Mouse (Mus musculus) frontal cortex, postnatal 25 days (tissue): ENCODE results near the gene Tbc1d8b.
"Not testable (repeated sequence)": the region's sequence is repeated elsewhere in the genome, so short reads cannot be mapped to it uniquely, and the experiment has no call there.

Experiments used
- DNase-seq, 2 experiments: peaks; one replicate each; pipeline ENCODE4 v3.0.0; 2022; ENCODE audit warnings: low spot score in 2 of 2

The Tbc1d8b gene

GRCm38 (mm10) chrX:139684775-139685695 lies at the start of gene Tbc1d8b:
TSS of gene Tbc1d8b (plus strand) at chrX:139684996.
- peak; percentile 22 to 57 for DNase-seq

GRCm38 (mm10) chrX:139639744-139640143 lies 45.1 kb upstream of the Tbc1d8b start:
- no peak for DNase-seq

- DNase-seq, result no peak
Measured at GRCm38 (mm10) chrX:139640418-139640817, 44.4 kb upstream of the Tbc1d8b start.

GRCm38 (mm10) chrX:139652226-139652625 lies 32.6 kb upstream of the Tbc1d8b start:
- no peak for DNase-seq

GRCm38 (mm10) chrX:139653292-139653691 lies 31.5 kb upstream of the Tbc1d8b start:
- no peak for DNase-seq

GRCm38 (mm10) chrX:139654350-139655063 lies 30.3 kb upstream of the Tbc1d8b start:
- DNase-seq, result no peak

- DNase-seq, result no peak
Measured at GRCm38 (mm10) chrX:139662111-139662510, 22.7 kb upstream of the Tbc1d8b start.

- no peak for DNase-seq
Measured at GRCm38 (mm10) chrX:139665829-139666228, 19.0 kb upstream of the Tbc1d8b start.

- DNase-seq, result peak in 1 of 2 experiments; percentile 2
Measured at GRCm38 (mm10) chrX:139684410-139684774, 404 bp upstream of the Tbc1d8b start.

- no peak for DNase-seq
Measured at GRCm38 (mm10) chrX:139714381-139714780, 29.6 kb downstream of the Tbc1d8b start, which contains the start of gene Gm15013. TSS of gene Gm15013 (minus strand) at chrX:139714481.

GRCm38 (mm10) chrX:139722350-139722749 lies 37.6 kb downstream of the Tbc1d8b start:
- DNase-seq, result no peak

- DNase-seq, result no peak
Measured at GRCm38 (mm10) chrX:139730541-139730940, 45.7 kb downstream of the Tbc1d8b start.

GRCm38 (mm10) chrX:139737066-139737465 lies 52.3 kb downstream of the Tbc1d8b start:
- DNase-seq, result no peak

- peak in 1 of 2 experiments; percentile 12 for DNase-seq
Measured at GRCm38 (mm10) chrX:139751855-139752254, 67.1 kb downstream of the Tbc1d8b start.

- not testable (repeated sequence) for DNase-seq
Measured at GRCm38 (mm10) chrX:139758634-139759033, 73.8 kb downstream of the Tbc1d8b start.

GRCm38 (mm10) chrX:139762546-139762945 lies 77.8 kb downstream of the Tbc1d8b start:
- DNase-seq, result peak in 1 of 2 experiments; percentile 27

- no peak for DNase-seq
Measured at GRCm38 (mm10) chrX:139769975-139770637, 85.3 kb downstream of the Tbc1d8b start.

- DNase-seq, result no peak
Measured at GRCm38 (mm10) chrX:139774309-139775083, 89.7 kb downstream of the Tbc1d8b start.

- no peak for DNase-seq
Measured at GRCm38 (mm10) chrX:139775084-139775612, 90.4 kb downstream of the Tbc1d8b start.

- no peak for DNase-seq
Measured at GRCm38 (mm10) chrX:139777357-139777756, 92.6 kb downstream of the Tbc1d8b start.

- DNase-seq, result no peak
Measured at GRCm38 (mm10) chrX:139778886-139779285, 94.1 kb downstream of the Tbc1d8b start.
